Mouse (Mus musculus): Measurements from ENCODE around the gene Artn.

DNA sequence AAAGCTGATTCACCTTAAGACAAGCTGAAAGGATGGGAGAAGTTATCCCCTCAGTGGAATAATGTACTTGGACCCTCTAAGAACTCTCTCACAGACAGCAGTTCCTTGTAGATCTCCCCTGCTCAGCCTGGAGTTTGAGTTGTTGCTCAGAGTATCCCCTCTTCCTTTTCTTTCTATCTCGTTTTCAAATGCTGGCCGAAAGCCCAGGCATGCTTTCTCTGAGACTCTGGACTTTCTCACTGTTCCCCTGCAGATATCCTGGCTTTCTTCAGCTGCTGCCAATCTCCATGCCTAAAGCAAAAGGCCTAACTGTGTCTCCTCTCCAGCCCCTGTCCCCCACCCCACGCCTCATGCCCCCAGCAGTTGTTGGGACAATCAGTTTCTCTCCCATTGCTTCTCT lies 11.3 kb downstream of the Artn start:
- no peak for TF ChIP-seq POLR2A (IDR thresholded peaks at IDR 0.05; ENCODE audit: low read depth, low read length)
- TF ChIP-seq CTCF (conservative IDR thresholded peaks at IDR 0.05; ENCODE audit: insufficient read depth, insufficient read length, low read depth, low read length) = no peak
